Mouse (Mus musculus) kidney, adult 9 months (tissue): Measurements from ENCODE around the gene Map3k12.

Experiments
- DNase-seq: peaks from one replicate; pipeline ENCODE4 v3.0.0; 2022

Gene Map3k12

GRCm38 (mm10) chr15:102502254-102502840 lies 14.5 kb downstream of the Map3k12 start:
- DNase-seq: peak; percentile 47

- no peak for DNase-seq
Measured at GRCm38 (mm10) chr15:102501084-102501814, 15.6 kb downstream of the Map3k12 start.

- no peak for DNase-seq
Measured at GRCm38 (mm10) chr15:102500479-102500878, 16.4 kb downstream of the Map3k12 start.

GRCm38 (mm10) chr15:102499851-102500250 lies 17.0 kb downstream of the Map3k12 start:
- DNase-seq: no peak

GRCm38 (mm10) chr15:102499370-102499769 lies 17.5 kb downstream of the Map3k12 start:
- DNase-seq: no peak

GRCm38 (mm10) chr15:102498322-102498721 lies 18.5 kb downstream of the Map3k12 start:
- no peak for DNase-seq

- no peak for DNase-seq
Measured at GRCm38 (mm10) chr15:102487664-102488063, 29.2 kb downstream of the Map3k12 start.

GRCm38 (mm10) chr15:102485853-102486252 lies 31.0 kb downstream of the Map3k12 start:
- DNase-seq: no peak

GRCm38 (mm10) chr15:102483136-102483535 lies 33.7 kb downstream of the Map3k12 start:
- DNase-seq: no peak

- no peak for DNase-seq
Measured at GRCm38 (mm10) chr15:102474520-102474919, 42.3 kb downstream of the Map3k12 start.

GRCm38 (mm10) chr15:102473246-102473645 lies 43.6 kb downstream of the Map3k12 start:
- DNase-seq: no peak

- DNase-seq: no peak
Measured at GRCm38 (mm10) chr15:102471727-102472126, 45.1 kb downstream of the Map3k12 start.

- no peak for DNase-seq
Measured at GRCm38 (mm10) chr15:102471295-102471645, 45.6 kb downstream of the Map3k12 start.

GRCm38 (mm10) chr15:102470605-102471294 lies 46.1 kb downstream of the Map3k12 start:
- DNase-seq: peak; percentile 82

- peak; percentile 97 for DNase-seq
Measured at GRCm38 (mm10) chr15:102470183-102470604, 46.7 kb downstream of the Map3k12 start, which contains the start of gene Pcbp2. Pcbp2 (plus strand) TSS chr15:102470539.

GRCm38 (mm10) chr15:102468675-102469370 lies 48.0 kb downstream of the Map3k12 start:
- DNase-seq: no peak

- DNase-seq: peak; percentile 62
Measured at GRCm38 (mm10) chr15:102463666-102464065, 53.2 kb downstream of the Map3k12 start.

GRCm38 (mm10) chr15:102461430-102462075 lies 55.3 kb downstream of the Map3k12 start:
- no peak for DNase-seq

GRCm38 (mm10) chr15:102460971-102461370 lies 55.9 kb downstream of the Map3k12 start:
- no peak for DNase-seq

- no peak for DNase-seq
Measured at GRCm38 (mm10) chr15:102460409-102460808, 56.5 kb downstream of the Map3k12 start.

- no peak for DNase-seq
Measured at GRCm38 (mm10) chr15:102459847-102460246, 57.0 kb downstream of the Map3k12 start.

- no peak for DNase-seq
Measured at GRCm38 (mm10) chr15:102459381-102459780, 57.5 kb downstream of the Map3k12 start.

GRCm38 (mm10) chr15:102458904-102459317 lies 58.0 kb downstream of the Map3k12 start, which contains the start of gene Prr13:
Prr13 (plus strand) TSS chr15:102459028.
- peak; percentile 99 for DNase-seq
